Mouse (Mus musculus): Measurements from ENCODE around the gene Sat1.

Gene Sat1

DNA sequence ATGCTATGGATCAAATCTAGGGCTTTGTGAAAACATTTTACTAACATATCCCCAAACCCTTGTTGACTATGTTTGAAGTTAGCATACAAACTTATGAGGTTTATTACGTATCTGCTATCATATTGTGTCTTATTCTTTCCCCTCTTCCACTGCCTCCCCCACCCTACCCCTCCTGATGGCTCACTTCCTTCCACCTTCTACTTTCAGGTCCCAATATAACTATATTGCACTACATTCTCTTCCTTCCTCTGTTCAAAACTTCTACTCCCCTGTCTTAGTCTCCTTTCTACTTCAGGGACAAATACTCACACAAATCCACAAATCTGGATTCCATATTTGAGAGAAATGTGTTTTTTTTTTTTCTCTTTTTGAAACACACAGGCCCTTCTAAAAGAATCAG lies 52.7 kb downstream of the Sat1 start:
- no peak for DNase-seq

All from kidney, adult 8-10 months (tissue).